Mouse (Mus musculus): ENCODE results near the gene Fcrl5.
A peak's percentile ranks its signal among the peaks of the same experiment; 100 is the strongest.
"Not testable (repeated sequence)": the region's sequence is repeated elsewhere in the genome, so short reads cannot be mapped to it uniquely, and the experiment has no call there.

Fcrl5 gene

GRCm38 (mm10) chr3:87435479-87435878, at the start of gene Fcrl5:
TSS of gene Fcrl5 (plus strand) at chr3:87435773.
- no peak for DNase-seq (ENCODE audit: low spot score)

DNA sequence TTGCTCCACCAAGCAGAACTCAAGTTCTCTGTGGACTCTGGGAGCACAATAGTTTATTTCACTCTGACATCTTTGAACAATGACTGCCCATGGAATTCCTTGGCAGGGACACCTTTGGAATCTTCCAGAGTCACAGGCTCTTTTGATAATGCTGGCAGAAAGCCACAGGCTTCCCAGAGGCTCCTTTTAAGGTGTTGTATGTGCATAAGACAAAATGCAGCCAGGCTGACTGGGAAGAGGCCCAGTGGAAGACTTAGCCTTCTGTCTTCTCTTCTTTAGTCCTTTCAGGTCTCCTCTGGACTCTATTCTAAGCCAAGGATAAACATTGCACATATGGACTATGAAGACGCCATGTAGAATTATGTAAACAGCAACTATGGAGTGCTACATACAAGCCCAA, 44.6 kb upstream of the Fcrl5 start:
- DNase-seq (ENCODE audit: low spot score): no peak

DNA sequence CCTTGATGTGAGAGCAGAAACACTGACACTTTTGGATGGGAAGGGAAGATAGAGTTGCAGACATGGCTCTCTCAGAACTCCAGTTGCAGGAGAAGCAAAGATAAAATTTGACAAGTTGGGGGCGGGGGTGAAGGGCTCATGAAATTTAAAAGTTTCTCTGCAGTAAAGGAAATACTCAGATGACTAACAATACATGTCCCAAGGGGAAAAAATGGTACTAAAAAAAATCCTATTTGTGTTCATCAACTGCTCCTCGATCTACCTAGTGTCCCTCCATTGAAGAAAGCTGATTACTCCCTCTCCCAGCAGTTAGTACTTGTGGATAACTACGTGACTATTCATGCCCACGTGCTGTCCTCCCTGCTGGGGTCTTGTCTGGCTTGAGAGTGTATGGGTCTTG, 36.8 kb upstream of the Fcrl5 start:
- DNase-seq (ENCODE audit: low spot score): no peak

DNA sequence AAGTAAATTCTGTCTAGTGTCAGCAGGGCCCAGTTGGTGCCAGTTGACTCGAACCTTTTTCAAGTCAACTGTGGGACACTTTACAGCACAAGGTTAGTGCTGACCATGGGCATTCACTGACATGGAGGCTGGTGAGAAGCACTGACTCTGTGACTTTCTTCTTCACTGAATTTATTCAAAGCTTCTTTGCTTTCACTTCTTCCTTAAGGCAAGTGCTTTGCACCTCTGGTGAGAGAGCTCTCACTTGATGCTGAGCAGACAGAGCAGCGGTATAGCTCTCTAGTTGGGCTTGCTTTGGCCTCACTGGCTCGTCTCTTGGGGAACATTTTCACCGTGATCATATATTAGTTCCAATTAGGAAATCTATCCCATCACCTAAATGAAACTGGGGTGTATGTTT, 35.7 kb upstream of the Fcrl5 start:
- no peak for DNase-seq (ENCODE audit: low spot score)

DNA sequence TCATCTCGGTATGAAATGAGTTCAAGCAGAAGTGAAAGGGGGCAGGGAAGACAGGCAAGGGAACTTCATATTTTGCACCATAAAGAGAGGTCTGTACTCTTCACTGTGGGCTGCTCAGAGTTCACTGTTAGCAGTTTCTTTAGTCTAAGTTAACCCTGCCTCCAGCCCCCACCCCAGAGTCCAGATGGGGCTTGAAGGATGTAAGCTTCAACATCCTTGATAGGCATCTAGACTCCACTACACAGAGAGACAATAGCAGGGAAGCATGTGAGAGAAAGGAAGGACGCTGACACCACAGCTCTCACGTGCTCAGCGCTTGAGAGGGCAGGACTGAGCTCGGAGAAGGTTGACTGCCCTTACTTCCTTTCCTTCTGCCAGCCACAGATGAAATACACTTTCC, 34.3 kb upstream of the Fcrl5 start:
- DNase-seq (ENCODE audit: low spot score): no peak

- no peak for DNase-seq (ENCODE audit: low spot score)
Measured at GRCm38 (mm10) chr3:87408171-87408570, 27.4 kb upstream of the Fcrl5 start.

- no peak for DNase-seq (ENCODE audit: low spot score)
Measured at GRCm38 (mm10) chr3:87409196-87409935, 26.2 kb upstream of the Fcrl5 start.

GRCm38 (mm10) chr3:87410605-87411004, 25.0 kb upstream of the Fcrl5 start:
- no peak for DNase-seq (ENCODE audit: low spot score)

GRCm38 (mm10) chr3:87411150-87411549, 24.4 kb upstream of the Fcrl5 start:
- peak; percentile 19 for DNase-seq (ENCODE audit: low spot score)

GRCm38 (mm10) chr3:87420645-87421044, 14.9 kb upstream of the Fcrl5 start:
- no peak for DNase-seq (ENCODE audit: low spot score)

DNA sequence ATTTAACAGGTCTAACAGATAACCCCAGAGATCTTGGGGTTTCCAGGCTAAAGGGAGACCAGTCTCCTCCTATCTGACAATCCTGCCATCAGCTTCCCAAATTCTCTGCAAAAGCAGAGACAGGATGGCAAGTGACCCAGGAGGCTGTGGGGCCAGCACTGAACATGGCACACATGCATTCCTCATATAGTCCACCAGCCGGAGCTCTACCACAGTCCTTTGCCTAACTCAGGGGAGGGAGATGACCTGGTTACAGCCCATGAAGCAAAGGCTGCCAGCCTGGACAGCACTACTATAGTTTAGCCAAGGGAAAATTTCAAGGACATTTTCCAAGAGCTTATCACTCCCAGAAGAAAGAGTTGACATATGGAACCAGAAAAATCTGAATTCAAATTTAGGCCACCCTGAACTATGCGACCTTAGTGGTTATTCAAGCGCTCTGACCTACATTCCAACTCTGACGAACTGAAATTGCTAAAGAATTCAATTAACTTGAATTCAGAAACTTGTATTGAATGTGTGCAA, 13.1 kb upstream of the Fcrl5 start:
- DNase-seq (ENCODE audit: low spot score): no peak

GRCm38 (mm10) chr3:87440586-87440985, 5.0 kb downstream of the Fcrl5 start:
- no peak for DNase-seq (ENCODE audit: low spot score)

GRCm38 (mm10) chr3:87443968-87444367, 8.4 kb downstream of the Fcrl5 start:
- no peak for DNase-seq (ENCODE audit: low spot score)

GRCm38 (mm10) chr3:87465454-87465853, 29.9 kb downstream of the Fcrl5 start:
- DNase-seq (ENCODE audit: low spot score): no peak

- DNase-seq (ENCODE audit: low spot score): no peak
Measured at GRCm38 (mm10) chr3:87467011-87467410, 31.4 kb downstream of the Fcrl5 start.

GRCm38 (mm10) chr3:87467416-87467815, 31.8 kb downstream of the Fcrl5 start:
- DNase-seq (ENCODE audit: low spot score): no peak

DNA sequence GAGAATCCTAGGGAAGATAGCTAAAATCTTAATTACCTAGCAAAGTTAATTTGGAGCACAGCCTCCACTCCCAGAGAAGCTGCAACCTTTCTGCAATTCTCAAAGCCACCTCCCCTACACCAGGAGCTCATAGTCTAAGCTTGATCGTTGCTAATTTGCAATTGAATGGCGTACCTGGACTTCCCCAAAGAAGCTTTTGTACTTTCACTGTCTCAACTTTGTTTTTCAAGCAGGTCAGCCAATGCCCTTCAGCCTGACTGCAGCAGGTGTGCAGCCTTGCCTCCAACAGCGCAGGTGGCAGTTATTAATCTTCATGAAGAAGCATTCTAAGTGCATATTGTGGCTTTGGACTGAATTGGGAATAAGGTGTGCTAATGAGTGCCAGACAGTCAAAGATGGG, 42.4 kb downstream of the Fcrl5 start:
- DNase-seq (ENCODE audit: low spot score): not testable (repeated sequence)

DNA sequence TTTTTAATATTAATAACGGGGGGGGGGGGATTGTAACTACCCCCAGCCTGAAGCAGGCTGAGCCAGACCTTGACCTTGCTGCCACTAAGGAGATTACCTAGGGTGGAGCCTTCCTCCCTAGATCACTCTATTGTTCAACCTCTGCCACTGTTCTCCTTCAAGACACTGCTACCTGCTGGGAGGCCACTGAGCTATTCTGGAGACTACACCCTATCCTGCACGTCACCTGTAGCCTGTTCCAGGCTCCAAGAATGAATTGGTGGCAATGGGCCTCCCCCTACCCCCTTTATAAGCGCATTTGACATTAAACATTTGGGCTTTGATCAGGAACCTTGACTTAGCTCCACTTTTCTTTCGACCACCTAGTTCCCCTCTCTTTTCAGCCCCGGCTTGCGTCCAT, 43.0 kb downstream of the Fcrl5 start:
- not testable (repeated sequence) for DNase-seq (ENCODE audit: low spot score)

DNA sequence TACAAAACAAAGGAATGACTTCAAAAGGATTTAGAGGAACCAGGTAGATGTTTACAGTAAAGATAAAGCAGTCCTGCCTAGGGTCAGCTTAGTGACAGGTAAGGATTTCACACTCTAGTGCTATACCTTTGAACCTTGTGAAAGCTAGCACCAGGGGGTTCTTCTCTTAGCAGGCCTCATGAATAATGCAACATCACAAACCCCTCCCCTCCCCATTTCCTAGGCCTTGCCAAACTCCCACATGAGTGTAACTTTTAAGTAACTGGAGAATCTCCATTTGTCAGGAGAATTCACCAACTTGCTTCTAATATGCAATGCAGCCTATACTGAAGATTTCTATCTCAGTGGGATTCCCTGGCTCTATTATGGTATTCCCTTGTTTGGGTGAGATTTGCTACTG, 43.7 kb downstream of the Fcrl5 start:
- DNase-seq (ENCODE audit: low spot score): not testable (repeated sequence)

DNA sequence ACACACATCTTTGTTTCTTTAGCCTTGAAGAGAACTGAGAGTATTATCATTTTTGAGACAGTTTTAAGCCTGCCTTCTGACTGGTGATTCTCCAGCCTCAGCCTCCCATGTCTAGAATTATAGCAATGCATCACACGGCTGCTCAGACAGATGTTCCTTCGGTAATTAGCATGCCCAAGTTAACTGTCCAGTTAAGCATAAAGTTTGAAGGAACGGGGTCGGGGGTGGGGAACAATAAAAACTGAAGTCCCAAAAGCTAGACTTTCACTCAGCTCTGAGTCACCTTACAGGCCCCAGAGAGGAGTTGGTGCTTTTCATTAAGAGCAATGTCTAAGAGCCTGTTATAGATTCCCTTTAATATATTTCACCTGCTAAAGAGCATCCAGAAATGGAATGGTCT, 51.8 kb downstream of the Fcrl5 start:
- DNase-seq (ENCODE audit: low spot score): no peak

DNA sequence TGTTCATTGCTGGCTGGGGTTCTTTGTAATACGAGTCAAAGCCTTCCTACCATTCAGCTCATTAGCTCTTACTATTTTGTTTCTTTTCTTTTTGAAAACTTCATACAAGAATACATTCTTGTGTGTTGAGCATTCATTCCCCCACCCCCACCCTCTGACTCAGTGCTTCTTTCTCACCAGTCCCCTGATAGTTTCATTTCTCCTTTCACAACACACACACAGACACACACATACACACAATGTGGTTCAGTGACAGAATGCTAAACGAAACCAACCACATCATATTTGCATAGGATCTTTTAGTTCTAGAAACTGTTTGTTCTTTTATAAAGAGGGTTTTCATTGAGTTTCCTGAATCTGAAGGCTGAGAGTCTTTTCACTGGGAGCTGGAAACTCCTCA, 52.3 kb downstream of the Fcrl5 start:
- no peak for DNase-seq (ENCODE audit: low spot score)

- no peak for DNase-seq (ENCODE audit: low spot score)
Measured at GRCm38 (mm10) chr3:87498266-87498665, 62.7 kb downstream of the Fcrl5 start.

- peak; percentile 79 for DNase-seq (ENCODE audit: low spot score)
Measured at GRCm38 (mm10) chr3:87499072-87499471, 63.5 kb downstream of the Fcrl5 start.
